Mouse (Mus musculus) olfactory bulb, adult 2 months (tissue): ENCODE data around the gene Rnd2.

Source experiments
- CTCF ChIP-seq: fragments of 200-500 bp; IDR thresholded peaks from 2 replicates; pipeline ENCODE4 v1.5.1; 2012; ENCODE audit warnings: low read depth, mild to moderate bottlenecking, low read length, moderate library complexity; ENCODE audit not compliant: insufficient read depth
- POLR2A ChIP-seq: fragments of 200-500 bp; IDR thresholded peaks from 2 replicates; pipeline ENCODE4 v1.6.1; 2012; ENCODE audit warnings: mild to moderate bottlenecking, low read depth, low read length, moderate library complexity; ENCODE audit not compliant: insufficient read depth

- TF ChIP-seq CTCF (no peak), POLR2A (no peak)
Measured at GRCm38 (mm10) chr11:101474298-101474697, 9.5 kb downstream of the Rnd2 start.
